Mouse (Mus musculus) urinary bladder, postnatal 14 days (tissue): Measurements from ENCODE around the gene Sytl3.
A peak's percentile ranks its signal among the peaks of the same experiment; 100 is the strongest.

ENCODE experiments used
- DNase-seq: peaks from one replicate; pipeline ENCODE4 v3.0.0; 2021; ENCODE audit warnings: low spot score

Sytl3 gene

GRCm38 (mm10) chr17:6778771-6779509, 120.0 kb downstream of the Sytl3 start:
- DNase-seq, result peak; percentile 43

DNA sequence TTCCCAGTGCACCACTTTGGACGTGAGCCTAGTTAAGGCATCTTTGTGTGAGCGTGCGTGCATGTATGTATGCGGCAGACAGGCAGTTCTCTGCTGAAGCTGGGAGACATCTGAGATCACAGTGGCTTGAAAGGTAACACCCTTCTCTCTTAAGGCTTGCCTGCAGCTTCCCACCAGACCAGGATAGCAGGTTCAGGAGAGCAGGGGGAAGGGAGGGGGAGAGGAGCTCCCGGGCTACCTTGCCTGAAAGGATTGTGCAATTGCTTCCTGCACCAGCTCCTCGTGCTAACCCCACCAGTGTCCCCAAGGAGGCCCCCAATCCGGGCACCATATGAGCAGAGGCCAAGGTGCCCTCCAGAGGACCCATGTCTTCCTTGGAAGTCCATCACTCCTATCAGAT, 120.7 kb downstream of the Sytl3 start:
- DNase-seq, result peak; percentile 51

DNA sequence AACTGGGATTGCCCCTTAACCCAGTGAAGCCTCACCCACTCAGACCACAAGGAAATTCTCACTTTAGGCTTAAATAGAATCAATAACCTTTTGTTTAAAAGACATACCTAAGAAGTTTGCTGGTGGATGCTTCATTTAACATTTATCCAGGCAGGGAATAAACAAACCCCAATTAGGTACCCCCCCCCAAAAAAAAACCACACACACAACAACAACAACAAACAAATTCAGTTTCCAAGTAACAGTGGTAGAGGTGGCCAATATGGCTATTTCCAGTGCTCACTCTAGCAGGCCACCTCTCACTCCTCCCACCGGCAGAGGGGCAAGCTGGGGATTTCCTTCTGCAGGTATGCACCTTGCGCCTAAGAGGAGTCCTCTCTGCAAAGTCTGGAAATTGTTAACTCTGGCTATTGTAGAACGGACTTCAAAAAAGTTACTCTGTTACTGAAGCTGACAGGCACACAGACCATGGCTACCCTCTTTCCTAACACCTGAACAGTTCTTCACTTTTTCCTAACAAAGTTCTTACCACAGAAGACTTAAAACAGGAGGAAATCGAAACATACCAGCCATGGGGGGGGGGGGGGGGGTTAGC, 121.7 kb downstream of the Sytl3 start:
- no peak for DNase-seq

GRCm38 (mm10) chr17:6781273-6781672, 122.4 kb downstream of the Sytl3 start:
- DNase-seq, result no peak

- DNase-seq, result peak; percentile 34
These were observed 123.2 kb downstream of the Sytl3 start for GRCm38 (mm10) chr17:6782033-6782526.

GRCm38 (mm10) chr17:6782611-6783005, 123.7 kb downstream of the Sytl3 start, which contains the start of gene Ezr:
Gene Ezr (minus strand): TSS chr17:6782784.
- DNase-seq, result peak; percentile 92

DNA sequence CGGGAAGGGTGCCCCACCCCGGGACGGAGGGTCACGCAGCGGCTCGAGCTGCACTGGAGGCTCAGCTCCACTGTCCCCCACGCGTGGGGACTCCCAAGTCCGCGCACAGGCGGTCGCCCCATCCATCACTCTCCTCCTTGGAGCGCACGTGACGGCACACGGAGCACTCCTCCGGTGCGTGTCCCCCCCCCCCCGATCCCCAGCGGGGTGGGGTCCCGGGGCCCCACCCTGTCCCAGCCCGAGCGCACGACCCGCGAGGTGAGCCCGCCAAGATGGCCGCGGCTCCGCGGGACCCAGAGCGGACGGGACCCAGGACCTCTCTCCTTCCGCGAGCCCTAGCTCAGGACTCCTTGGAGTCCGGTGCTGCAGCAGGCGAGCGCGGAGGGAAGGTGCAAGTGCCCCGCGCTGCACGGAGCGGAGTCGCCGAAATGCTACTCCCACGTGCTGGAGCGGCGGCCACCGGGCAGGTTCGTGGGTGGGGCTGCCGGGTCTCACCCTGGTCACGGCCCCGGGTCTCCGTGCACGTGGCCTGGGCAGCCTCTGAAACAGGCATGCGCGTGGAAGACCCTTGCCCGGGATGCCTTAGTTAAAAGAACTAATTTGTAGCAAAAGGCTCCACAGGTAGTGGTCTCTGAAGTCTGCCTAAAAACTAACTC, 124.2 kb downstream of the Sytl3 start:
- peak; percentile 61 for DNase-seq

DNA sequence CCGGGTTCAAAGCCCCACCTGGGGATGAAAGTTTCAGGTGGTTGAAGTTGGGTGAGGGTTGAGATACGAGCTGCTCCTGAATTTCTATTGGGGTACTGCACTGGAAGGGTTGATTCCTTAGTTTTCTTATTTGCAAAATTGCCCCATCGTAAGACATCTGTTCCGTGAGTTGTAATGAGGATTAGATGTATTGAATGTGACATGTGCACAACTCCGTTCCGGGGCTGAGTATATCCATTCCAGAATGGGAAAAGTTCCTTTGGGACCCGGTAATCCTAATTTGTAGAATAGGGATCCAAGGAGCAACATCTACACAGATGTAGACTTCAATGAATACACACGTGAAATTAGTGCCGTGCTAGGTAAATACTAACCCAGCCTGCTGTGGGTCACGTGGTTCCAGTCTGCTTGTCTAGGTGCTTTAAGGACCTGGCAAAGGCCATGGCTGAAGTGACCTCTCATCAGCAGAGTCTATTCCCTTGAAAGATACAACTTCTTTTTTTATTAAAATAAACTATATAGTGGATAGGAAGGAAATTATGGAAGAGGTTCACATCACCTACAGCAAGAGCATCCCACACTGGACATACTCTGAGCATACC, 125.0 kb downstream of the Sytl3 start:
- DNase-seq, result no peak

DNA sequence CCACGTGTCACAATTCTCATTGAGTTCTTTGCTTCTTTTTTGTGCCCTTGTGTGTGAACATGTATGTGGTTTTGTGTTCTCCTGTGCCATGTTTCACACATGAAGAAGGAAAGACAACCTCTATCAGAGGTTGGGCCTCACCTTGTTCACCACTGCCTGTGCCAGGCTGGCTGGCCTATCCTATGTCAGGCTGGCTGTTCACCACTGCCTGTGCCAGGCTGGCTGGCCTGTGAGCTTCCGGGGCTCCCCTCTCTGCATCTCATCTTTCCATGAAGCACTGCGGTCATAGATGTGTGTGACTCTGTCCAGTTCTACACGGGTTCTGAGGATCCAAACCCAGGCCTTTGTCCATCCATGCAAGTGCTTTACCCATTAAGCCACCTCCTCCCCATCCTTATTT, 128.3 kb downstream of the Sytl3 start:
- no peak for DNase-seq
